Mouse (Mus musculus) ES-Bruce4 (cell line): ENCODE results near the gene Gm4922. TPM values are rescaled to one million over a fixed set of nuclear protein-coding genes. Genes with fewer than 3 reads are reported as not detected.

Source experiments
- H3K27ac ChIP-seq: 2 replicates; pipeline ENCODE4 v1.5.1; 2012; ENCODE audit warnings: low read length, inconsistent platforms; ENCODE audit not compliant: insufficient read depth
- H3K27me3 ChIP-seq: 2 replicates; pipeline ENCODE4 v1.6.1; 2012; ENCODE audit warnings: mild to moderate bottlenecking, low read length, inconsistent platforms; ENCODE audit not compliant: control insufficient read depth, poor library complexity, insufficient read depth, severe bottlenecking
- H3K36me3 ChIP-seq: 2 replicates; pipeline ENCODE4 v1.6.1; 2012; ENCODE audit warnings: inconsistent platforms, mild to moderate bottlenecking, low read length, moderate library complexity; ENCODE audit not compliant: control insufficient read depth, poor library complexity, insufficient read depth, severe bottlenecking
- H3K4me1 ChIP-seq: one replicate; pipeline ENCODE4 v1.8.1; 2011; ENCODE audit warnings: low read length; ENCODE audit not compliant: control insufficient read depth, insufficient read depth
- H3K4me3 ChIP-seq: 2 replicates; pipeline ENCODE4 v1.5.1; 2011; ENCODE audit warnings: low read depth, mild to moderate bottlenecking, low read length
- H3K9ac ChIP-seq: 2 replicates; pipeline ENCODE4 v1.6.1; 2012; ENCODE audit warnings: low read depth, mild to moderate bottlenecking, inconsistent platforms; ENCODE audit not compliant: poor library complexity, severe bottlenecking
- H3K9me3 ChIP-seq: replicated peaks from 2 replicates; pipeline ENCODE4 v1.6.1; 2012; ENCODE audit warnings: mild to moderate bottlenecking, low read length, inconsistent platforms; ENCODE audit not compliant: control insufficient read depth, poor library complexity, insufficient read depth, severe bottlenecking
- CTCF ChIP-seq: IDR thresholded peaks from one replicate; pipeline ENCODE4 v1.8.1; 2011; ENCODE audit warnings: low read depth, low read length
- EP300 ChIP-seq: IDR thresholded peaks from 2 replicates; pipeline ENCODE4 v1.6.1; 2011; ENCODE audit warnings: low read depth, low read length; ENCODE audit not compliant: insufficient read depth
- POLR2A ChIP-seq: IDR thresholded peaks from one replicate; pipeline ENCODE4 v1.8.1; 2011; ENCODE audit warnings: low read length; ENCODE audit not compliant: insufficient read depth
- polyA plus RNA-seq: library from polyadenylated mRNA; stranded (reverse); fragments of >200 nt; gene quantifications from 2 replicates; pipeline ENCODE4 v1.2.4, GENCODE M21; 2011; ENCODE audit warnings: low read depth; ENCODE audit not compliant: missing spikeins, insufficient read depth, insufficient read length

Gene Gm4922
- not detected in 2 replicates for polyA plus RNA-seq

GRCm38 (mm10) chr10:18786693-18787092, at the start of gene Gm4922:
Gm4922 (minus strand) TSS chr10:18786793.
- Histone ChIP-seq H3K4me3 (no peak within 1 kb of the TSS), H3K4me1 (no peaks in the 10 kb centered on the region), H3K9ac (no peak within 1 kb of the TSS), H3K36me3 (no peaks in the 10 kb centered on the region), H3K27me3 (no peaks in the 10 kb centered on the region; the same call in 1 of the 2 replicates), H3K27ac (no peak within 1 kb of the TSS), H3K9me3 (no peaks in the 10 kb centered on the region)
- TF ChIP-seq POLR2A (no peak), EP300 (no peak), CTCF (no peak)

GRCm38 (mm10) chr10:18835684-18836479, 49.3 kb upstream of the Gm4922 start:
- Histone ChIP-seq H3K4me3 (no peak overlapping the region), H3K9ac (no peak overlapping the region), H3K4me1 (no peaks in the 10 kb centered on the region), H3K27me3 (no peaks in the 10 kb centered on the region), H3K36me3 (no peaks in the 10 kb centered on the region), H3K9me3 (0 out of 2 replicates have a peak, but pooled peaks cover 3% of the 10 kb centered on the region), H3K27ac (no peak overlapping the region)
- TF ChIP-seq CTCF = no peak
- no peak for TF ChIP-seq EP300
- no peak for TF ChIP-seq POLR2A

- no peaks in the 10 kb centered on the region for H3K4me1 ChIP-seq
- no peaks in the 10 kb centered on the region for H3K36me3 ChIP-seq
- TF ChIP-seq CTCF = no peak
- TF ChIP-seq EP300 = no peak
- no peak for TF ChIP-seq POLR2A
These were observed 47.8 kb upstream of the Gm4922 start for GRCm38 (mm10) chr10:18834389-18834788.

GRCm38 (mm10) chr10:18831823-18832222, 45.2 kb upstream of the Gm4922 start:
- Histone ChIP-seq H3K9ac (no peak overlapping the region), H3K9me3 (no peaks in the 10 kb centered on the region), H3K27ac (no peak overlapping the region), H3K4me3 (no peak overlapping the region), H3K27me3 (no peaks in the 10 kb centered on the region), H3K36me3 (no peaks in the 10 kb centered on the region), H3K4me1 (no peaks in the 10 kb centered on the region)
- TF ChIP-seq EP300 = no peak
- TF ChIP-seq CTCF = no peak
- TF ChIP-seq POLR2A = no peak

More at GRCm38 (mm10) chr10:18834389-18834788, 47.8 kb upstream of the Gm4922 start:
- Histone ChIP-seq H3K27ac (no peak overlapping the region), H3K4me3 (no peak overlapping the region), H3K9me3 (0 out of 2 replicates have a peak, but pooled peaks cover 3% of the 10 kb centered on the region), H3K9ac (no peak overlapping the region), H3K27me3 (no peaks in the 10 kb centered on the region)

GRCm38 (mm10) chr10:18830359-18830758, 43.8 kb upstream of the Gm4922 start:
- Histone ChIP-seq H3K27ac (no peak overlapping the region), H3K4me1 (no peaks in the 10 kb centered on the region), H3K9ac (no peak overlapping the region), H3K36me3 (no peaks in the 10 kb centered on the region), H3K27me3 (no peaks in the 10 kb centered on the region), H3K4me3 (no peak overlapping the region), H3K9me3 (no peaks in the 10 kb centered on the region)
- TF ChIP-seq CTCF = no peak
- no peak for TF ChIP-seq POLR2A
- TF ChIP-seq EP300 = no peak

GRCm38 (mm10) chr10:18827936-18828335, 41.3 kb upstream of the Gm4922 start:
- TF ChIP-seq POLR2A = no peak
- no peak for TF ChIP-seq EP300
- no peak for TF ChIP-seq CTCF
- Histone ChIP-seq H3K27me3 (no peaks in the 10 kb centered on the region), H3K4me1 (no peaks in the 10 kb centered on the region), H3K27ac (no peak overlapping the region), H3K9ac (no peak overlapping the region), H3K4me3 (no peak overlapping the region), H3K36me3 (no peaks in the 10 kb centered on the region), H3K9me3 (no peaks in the 10 kb centered on the region)
